Mouse (Mus musculus) cerebellum, adult 8-10 months (tissue): ENCODE measurements at regions not wholly inside any gene's neighbourhood (a gene's known extent, or its start where the extent isn't known, plus 50 kb on each side); places are given as distances from the start of the nearest gene placed in this dataset.

Experiments used
- DNase-seq: peaks from one replicate; pipeline ENCODE4 v3.0.0; 2022

DNA sequence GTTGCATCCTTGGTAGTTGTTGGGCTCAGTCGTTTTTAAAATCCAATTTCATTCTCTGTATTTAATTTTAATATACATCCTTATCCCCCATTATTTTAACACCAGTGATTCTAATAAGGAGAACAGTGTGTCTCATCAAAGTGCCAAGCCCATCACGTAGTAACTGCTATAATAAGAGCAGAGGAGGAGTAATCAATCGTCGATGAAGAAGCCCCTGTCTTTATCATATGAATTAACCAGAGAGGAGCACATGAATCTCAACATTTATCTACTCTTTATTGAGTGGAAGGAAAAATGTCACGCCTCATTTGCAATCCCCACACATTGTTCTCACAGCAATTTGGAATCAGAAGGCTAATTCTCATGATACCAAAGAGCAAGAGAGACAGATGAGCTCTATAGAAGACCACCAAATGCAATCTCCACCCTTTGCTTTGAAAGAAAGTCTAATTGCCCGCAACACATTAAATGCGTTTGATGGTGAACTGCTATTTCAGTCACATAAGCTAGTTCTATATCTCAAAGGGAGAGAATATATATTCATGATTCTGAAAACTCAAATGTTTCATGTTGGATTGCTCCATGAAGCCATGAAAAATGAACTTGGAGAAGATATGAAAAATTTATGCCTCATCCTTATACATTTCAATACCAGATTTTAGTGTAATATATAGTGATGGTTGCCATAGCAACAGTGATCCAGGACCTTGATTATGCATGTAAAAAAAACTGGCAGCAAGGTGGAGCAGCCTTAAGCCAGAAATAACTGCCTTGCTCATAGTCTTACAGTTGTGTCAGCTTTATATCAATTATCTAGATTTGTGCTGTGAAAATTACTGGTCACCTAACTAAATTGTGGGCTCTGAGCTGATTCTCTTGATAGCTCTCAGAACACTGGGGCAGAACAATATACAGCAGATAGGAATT lies 244.2 kb downstream of the Tmsb4x start:
- no peak for DNase-seq

DNA sequence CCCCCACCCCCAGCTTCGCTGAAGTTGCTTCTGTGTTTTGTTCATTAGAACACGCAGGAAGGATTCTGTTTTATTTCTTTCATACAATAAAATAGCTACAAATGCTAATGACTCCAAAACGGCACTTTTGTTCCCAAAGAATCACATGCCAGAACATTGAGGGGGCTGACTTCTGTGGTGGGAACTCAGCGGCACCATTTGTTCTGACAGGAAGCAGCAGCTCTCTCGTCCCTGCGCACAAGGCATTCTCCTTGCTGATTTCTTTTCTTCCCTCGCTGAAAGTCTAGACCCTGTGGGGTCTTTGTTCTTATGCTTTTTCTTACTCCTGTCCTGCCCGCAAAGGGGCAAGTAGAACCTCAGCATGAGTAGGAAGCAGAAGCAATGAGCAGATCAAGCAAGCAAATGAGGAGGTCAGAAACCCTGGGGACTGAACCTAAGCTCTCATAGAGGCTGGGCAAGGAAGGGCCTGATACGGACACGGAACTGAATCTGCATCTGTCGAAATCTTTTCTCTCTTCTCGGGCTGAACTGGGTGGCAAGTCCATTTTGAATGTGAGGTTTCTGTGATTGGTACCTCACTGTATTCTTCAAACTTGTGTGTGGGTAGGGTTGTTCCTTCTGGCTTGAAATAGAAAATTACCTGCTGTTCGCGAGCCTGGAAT lies 256.5 kb downstream of the Tmsb4x start:
- DNase-seq, result no peak

DNA sequence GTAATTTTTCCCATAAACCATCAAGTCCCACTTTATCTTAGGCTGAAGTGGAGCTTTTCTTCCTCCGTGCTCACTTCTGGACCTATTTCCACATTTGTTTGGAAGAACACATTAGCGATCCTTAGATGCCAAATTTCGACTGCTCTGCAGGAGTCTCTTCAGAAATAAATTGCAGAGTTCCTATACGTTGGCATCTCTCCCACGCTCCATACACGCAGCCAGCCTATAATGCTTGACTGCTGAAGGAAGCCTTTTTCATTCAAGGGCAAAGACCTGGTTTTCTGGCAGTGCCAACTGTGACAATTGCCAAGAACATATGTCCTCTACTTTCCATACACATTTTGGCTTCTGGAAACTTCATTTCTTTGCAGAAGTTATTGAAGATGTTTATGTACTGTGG lies 258.1 kb downstream of the Tmsb4x start:
- DNase-seq, result no peak

DNA sequence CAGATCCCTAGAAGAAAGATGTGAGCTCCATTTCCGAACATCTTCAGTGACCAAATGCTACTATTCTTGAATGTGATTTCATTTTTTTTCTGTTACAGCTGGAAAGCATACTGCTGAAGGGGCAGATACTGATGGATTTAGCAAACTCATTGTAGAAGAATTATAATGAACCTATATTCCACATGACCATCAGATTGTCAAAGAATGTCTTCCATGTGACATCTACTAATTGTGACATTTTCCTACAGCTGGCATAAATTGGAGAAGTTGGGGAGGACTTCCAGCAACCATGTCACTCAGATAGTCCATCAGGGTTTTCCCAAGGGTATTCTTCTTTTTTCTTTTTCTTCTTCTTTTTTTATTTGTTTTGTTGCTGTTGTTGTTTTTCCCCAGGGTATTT lies 263.2 kb downstream of the Tmsb4x start:
- no peak for DNase-seq

DNA sequence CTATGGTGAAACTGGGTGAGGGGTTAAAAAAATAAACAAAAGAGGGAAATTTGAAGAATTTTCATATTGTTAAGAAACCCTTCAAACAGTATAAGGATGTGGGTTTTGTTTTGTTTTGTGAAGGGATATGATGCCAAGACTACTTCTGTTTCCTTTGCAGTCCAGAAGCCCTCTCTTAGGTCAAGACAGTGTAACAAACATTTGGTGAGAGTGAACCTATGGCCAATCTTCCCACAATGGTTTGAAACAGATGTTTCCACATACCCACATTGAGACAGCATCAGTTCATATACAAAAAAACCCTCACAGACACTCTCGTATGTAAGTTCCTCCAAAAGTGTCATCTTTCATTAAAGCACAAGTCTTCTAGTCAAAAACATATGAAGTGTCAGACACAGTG lies 263.6 kb downstream of the Tmsb4x start:
- no peak for DNase-seq

- no peak for DNase-seq
Measured at GRCm38 (mm10) chrX:166933766-166934165, 275.3 kb downstream of the Tmsb4x start.

DNA sequence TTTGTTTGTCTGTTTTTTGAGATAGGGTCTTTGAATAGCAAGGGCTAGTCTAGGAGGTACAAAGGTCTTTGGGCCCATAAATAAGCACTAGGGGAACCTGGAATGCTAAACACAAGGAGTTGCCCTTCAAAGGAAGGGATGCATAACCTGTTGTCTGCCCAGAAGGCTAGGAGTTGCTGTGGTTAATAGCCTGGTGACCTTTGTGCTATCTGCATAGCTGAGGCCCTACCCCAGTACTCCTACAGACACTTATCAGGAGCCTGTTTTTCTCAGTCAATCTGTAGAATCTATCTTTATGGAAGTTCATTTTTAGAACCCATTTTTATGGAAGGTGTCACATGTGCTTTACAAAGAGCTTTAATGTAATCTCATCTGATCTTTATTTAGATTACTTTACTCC lies 276.6 kb downstream of the Tmsb4x start:
- no peak for DNase-seq

DNA sequence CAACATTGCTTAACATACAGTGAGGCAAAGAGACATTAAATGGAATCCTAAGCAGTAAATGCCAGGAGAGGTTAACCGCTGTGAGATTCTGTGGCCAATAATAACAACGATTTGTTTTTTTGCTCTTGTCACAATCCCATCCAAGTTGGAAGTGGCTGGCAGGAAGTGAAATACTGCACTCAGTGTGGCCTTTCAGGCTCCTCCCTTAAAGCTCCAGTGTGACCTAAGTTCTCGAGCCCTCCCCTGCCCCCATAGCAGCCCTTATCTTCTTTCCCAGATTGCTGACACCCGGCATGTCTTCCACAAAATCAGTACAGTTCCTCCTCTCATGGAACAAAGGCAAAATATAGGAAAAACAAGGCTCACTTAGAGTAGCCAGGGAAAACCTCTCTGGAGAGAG lies 278.1 kb downstream of the Tmsb4x start:
- DNase-seq, result no peak

DNA sequence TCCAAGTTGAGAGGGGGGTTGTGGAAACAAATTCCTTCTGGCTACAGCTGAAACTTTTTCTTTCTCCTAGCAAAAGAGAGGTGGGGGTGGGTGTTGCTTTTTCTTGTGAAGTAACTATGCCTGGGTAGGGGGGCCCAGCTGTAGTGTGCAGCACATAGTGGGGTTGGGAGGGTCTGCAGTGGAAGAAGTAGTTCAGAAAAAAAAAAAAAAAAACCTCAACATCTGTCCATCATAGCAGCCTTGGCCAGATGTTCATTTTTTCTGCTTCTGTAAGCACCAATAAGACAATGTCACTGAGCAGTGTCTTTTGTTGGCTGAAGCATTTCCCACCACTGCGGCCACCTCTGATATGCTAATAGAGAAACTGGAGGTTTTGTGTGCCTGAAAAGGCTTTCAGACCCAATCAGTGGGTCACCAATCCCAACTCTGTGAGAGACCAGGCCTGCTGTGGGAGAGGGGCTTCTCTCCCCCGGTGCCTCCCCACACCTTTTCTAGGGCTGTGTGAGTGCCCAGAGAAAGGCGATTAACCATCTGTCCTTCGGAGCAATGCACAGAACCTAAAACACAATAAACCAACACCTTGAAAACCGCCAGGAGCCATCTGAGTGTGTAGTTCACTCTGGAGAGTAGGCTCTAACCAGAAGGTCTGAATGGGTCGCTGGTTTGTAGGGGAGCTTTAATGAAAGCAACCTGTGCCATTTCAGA lies 279.2 kb downstream of the Tmsb4x start:
- no peak for DNase-seq

GRCm38 (mm10) chrX:166915356-166915953 lies 293.7 kb downstream of the Tmsb4x start:
- no peak for DNase-seq

GRCm38 (mm10) chrX:166906602-166907001 lies 302.5 kb downstream of the Tmsb4x start:
- no peak for DNase-seq

GRCm38 (mm10) chrX:166900761-166901160 lies 308.4 kb downstream of the Tmsb4x start:
- DNase-seq, result no peak

DNA sequence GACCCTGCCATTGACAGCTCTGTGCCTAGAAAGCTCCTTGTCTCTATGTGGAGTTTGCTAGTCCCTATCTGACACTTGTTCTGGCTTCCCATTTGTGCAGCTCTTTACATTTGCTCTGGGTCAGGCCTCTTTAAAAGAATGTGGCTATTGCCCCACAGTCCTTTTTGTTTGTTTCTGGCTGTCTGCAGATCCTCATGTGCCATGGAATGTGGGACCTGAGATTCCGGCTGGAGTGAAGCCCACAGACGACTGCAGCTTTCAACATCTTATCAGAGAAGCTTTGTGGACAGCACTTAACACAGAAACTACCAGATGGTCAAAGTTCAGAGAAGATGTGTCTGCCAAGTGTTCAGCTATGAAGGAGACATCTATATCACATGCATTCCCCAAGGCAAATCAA lies 309.7 kb upstream of the Egfl6 start:
- no peak for DNase-seq

GRCm38 (mm10) chrX:166886417-166886816 lies 300.9 kb upstream of the Egfl6 start:
- no peak for DNase-seq

DNA sequence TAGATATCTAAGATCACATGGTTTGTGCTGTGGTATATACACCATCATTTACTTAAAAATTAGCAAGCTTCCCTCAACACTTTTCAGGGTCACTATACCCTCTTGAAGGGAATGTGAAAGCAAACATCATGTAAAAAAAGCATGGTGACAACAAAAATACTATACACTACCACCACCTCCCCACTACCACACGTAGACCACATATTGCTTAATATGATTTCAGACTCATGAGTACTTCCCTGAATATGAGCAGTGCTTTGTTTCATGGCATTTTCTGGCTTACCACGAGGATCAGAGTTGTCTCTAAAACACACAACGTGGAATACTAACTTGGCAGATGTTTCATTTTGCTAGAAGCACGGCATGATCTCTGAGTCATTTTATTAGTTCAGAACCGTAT lies 284.0 kb upstream of the Egfl6 start:
- no peak for DNase-seq

DNA sequence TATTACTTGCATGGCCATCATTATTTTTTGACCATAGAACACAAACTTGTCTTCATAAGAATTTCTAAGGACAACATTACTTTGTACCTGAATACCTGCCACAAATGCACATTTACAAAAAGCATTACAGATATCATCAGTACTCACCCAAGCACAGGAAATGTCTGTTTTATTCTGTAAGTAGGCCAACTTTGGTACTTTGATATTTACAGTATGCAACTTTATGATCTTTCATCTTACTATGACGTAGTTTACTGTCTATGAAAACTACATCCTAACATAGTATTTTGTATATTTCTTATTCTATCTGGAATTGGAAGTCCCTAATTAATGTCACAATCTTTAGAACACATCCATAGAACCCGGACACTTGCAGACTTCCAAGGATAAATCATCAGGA lies 282.2 kb upstream of the Egfl6 start:
- DNase-seq, result no peak
